Mouse (Mus musculus) left cerebral cortex, postnatal 36 days (tissue): ENCODE measurements around the gene Mfsd6l. TPM values are rescaled to one million over a fixed set of nuclear protein-coding genes. Genes with fewer than 3 reads are reported as not detected.

Source experiments
- DNase-seq, 2 experiments: peaks; one replicate each; pipeline ENCODE4 v3.0.0; 2021 to 2022; ENCODE audit warnings: low spot score in 2 of 2, mixed read lengths in 1 of 2
- intact Hi-C: fragments of 180-260 bp; cut with DNase I; formaldehyde crosslinking; loops from one replicate; pipeline ENCODE4 v1.15.1; 2025
- total RNA-seq, 2 experiments: library from RNA; stranded (reverse); gene quantifications; 2 replicates each; pipeline ENCODE4 v1.2.3; 2021

Gene Mfsd6l
- under 1 TPM in 1 of 2 experiments, not detected in 1; 0.18 TPM for total RNA-seq

DNA sequence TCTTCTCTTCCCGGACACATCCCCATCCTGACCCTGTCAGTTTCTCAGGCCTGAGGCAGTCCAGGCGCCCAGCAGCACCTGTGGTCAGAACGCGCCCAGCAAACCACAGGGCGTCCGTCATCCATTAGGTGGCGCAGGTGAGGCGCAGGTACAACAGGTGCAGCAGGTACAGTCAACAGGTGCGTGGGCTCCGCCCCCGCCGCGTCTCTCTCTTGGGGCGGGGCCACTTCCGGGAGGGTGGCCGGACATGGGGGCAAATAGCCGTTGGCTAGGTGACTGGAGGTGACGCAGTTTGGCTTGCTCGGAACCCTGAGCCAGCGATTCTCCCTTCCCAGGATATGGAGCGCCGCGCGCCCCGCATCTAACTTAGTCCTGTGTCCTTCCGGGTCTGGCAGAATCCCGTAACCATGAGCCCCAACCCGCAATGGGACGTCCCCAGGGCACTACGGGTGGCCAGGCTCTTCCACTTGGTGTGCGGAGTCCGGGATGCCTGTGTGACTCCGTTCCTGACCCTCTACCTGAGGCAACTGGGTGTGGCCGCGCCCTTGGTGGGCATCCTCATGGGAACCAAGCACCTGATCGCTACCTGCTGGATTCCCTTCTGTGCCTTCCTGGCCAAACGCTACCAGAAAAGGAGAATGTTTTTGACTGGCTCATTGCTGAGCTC is at the start of gene Mfsd6l:
Gene Mfsd6l, plus strand, starts transcription at position 269 of the 667 bp plus-strand sequence.
- no peak for DNase-seq
- intact Hi-C loops, result loop anchor here (5.0 kb wide), 1 partner anchor 69 kb away; no protein-coding TSS in a partner anchor

DNA sequence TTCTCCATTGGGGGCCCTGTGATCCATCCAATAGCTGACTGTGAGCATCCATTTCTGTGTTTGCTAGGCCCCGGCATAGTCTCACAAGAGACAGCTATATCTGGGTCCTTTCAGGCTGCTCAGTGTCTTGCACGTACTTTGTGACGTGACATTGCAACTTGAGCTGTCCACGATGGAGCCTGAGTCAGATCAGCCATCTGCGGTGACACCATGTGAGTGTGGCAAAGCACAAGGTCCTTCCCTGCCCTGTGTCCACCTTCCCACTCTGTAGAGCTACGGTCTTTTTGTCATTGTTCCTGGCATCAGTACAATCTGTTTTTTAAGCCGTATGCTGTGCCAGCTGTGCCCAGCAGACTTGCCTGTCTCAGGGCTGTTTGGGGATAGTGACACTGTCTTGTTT is 48.7 kb upstream of the Mfsd6l start:
- DNase-seq, result no peak
- intact Hi-C loops, result no loop called here

DNA sequence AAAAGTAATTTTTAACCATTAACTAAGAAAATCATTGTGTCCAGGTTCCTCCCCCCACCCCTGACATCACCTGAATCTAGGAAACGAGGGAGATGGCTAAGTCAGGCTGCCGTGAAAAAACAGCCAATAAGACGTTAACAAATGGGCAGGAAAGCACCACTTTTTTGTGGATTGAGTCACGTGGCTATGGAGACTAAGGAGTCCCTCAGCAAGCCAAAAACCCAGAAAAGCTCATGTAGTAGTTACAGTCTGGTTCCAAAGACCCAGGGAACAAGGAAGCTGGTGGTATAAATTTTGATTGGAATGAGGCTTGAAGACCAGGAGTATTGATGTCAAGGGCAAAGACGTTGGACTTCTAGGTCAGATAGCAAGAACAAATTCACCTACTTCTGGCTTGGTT is 47.4 kb upstream of the Mfsd6l start:
- intact Hi-C loops, result no loop called here
- no peak for DNase-seq

DNA sequence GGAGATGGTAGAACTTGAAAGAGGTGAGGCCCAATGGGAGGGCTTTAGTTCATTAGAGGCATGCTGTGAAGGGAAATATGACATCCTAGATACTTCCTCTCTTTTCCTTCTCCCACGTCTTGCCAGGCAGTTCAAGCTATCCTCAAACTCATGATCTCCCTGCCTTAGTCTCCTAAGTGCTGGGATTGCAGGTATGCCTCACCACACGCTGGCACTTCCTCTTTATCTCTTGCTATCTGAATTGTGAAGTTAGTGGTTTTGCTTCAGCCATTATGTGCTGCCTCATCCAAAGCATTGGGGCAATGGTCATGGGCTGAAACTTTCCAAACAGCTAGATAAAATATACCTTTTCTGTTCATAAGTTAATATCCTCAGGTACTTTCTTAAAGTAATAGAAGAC is 46.8 kb upstream of the Mfsd6l start:
- no peak for DNase-seq
- intact Hi-C loops, result no loop called here

GRCm38 (mm10) chr11:68513969-68514368 is 42.0 kb upstream of the Mfsd6l start:
- DNase-seq, result no peak
- intact Hi-C loops, result no loop called here

DNA sequence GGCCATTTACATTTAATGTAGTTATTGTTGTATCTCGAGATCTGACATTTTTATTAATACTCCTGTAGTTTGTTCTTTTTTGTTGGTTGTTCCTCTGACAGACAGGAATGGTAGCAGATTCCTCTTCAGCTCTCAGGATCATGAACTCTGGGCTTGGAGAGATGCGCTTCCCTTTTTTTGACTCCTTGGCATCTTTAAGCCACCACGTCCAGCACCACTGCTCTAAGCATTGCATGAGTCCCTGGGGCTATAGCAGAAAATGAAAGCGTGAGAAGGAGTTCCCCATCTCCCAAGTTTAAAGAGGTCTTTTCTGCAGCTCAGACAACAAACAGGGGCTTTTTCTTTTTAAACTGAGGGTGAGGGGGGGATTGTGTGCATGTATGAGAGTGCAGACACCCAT is 36.6 kb upstream of the Mfsd6l start:
- intact Hi-C loops, result no loop called here
- DNase-seq, result no peak

- intact Hi-C loops, result no loop called here
- no peak for DNase-seq
Measured at GRCm38 (mm10) chr11:68519815-68520214, 36.2 kb upstream of the Mfsd6l start.

- DNase-seq, result no peak
- intact Hi-C loops, result no loop called here
Measured at GRCm38 (mm10) chr11:68520439-68520838, 35.5 kb upstream of the Mfsd6l start.

GRCm38 (mm10) chr11:68521352-68521751 is 34.6 kb upstream of the Mfsd6l start:
- DNase-seq, result no peak
- intact Hi-C loops, result no loop called here

DNA sequence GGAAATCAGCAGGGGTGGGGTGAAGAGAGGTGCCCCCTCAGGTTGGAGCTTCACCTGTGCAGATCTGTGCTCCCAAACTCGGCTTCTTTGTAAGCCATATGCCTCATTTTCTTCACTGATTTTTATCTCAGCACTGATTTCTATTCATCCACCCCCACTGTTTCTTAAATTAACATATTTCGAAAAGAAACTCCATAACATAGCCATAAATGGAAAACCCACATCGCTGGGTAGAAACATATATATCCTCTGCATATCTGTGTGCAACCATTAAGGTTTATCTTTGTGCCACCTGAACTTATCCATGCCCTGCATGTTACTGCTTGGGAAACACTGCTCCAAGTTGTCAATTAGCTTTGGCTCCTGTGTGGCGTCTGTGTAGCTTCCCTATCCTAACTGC is 29.5 kb upstream of the Mfsd6l start:
- no peak for DNase-seq
- intact Hi-C loops, result no loop called here

- intact Hi-C loops, result no loop called here
- peak; percentile 54 to 65 for DNase-seq
Measured at GRCm38 (mm10) chr11:68531066-68531806, 24.8 kb upstream of the Mfsd6l start.

- intact Hi-C loops, result no loop called here
- DNase-seq, result no peak
Measured at GRCm38 (mm10) chr11:68531941-68532535, 23.9 kb upstream of the Mfsd6l start.

- intact Hi-C loops, result no loop called here
- no peak for DNase-seq
Measured at GRCm38 (mm10) chr11:68532773-68533172, 23.2 kb upstream of the Mfsd6l start.

DNA sequence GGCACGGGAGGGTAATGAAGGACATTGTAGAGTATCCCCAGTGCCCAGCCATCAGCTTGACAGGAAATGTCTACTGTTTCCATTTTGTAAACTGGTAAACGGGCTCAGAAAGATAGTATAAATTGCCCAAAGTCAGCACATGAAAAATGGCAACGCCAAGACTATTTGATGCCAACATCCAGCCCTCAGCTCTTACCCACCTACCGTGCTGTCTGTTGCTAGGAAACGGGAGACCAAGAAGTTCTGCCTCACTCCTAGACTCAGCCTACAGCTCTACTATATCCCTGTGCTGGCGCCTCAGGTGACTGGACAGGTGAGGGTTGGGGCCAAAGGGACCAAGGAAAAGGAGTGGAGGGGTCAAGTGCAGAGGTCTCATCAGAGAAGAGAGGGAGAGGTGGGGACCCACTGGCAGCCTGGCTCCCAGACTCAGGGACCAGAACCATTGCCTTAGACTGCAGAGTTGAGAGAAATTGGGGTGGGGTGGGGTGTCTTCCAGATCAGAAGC is 22.0 kb upstream of the Mfsd6l start:
- intact Hi-C loops, result no loop called here
- no peak for DNase-seq

- no peak for DNase-seq
- intact Hi-C loops, result loop anchor here (5.0 kb wide), 1 partner anchor 49 kb away; no protein-coding TSS in a partner anchor
Measured at GRCm38 (mm10) chr11:68536026-68536425, 20.0 kb upstream of the Mfsd6l start.

DNA sequence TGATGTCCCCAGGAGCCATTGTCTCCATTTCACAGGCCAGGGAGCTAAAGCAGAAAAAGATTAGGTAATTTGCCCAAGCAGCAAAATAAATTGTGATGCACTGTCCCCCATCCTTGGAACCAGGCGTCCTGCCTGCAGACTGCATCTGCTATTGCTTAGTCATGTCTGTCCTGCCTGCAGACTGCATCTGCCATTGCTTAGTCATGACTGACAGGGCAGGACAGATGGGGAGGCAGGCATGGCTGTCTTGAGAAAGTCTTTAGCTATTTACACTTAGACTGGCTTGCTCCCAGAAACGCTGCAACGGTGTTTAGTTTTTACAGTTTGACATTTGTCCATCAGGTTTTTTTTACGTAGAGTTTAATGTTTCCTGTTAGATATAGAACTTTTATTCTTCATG is 19.5 kb upstream of the Mfsd6l start:
- intact Hi-C loops, result loop anchor here (5.0 kb wide), 1 partner anchor 49 kb away; no protein-coding TSS in a partner anchor
- DNase-seq, result peak in 1 of 2 experiments; percentile 44

GRCm38 (mm10) chr11:68539621-68540020 is 16.4 kb upstream of the Mfsd6l start:
- intact Hi-C loops, result loop anchor here (5.0 kb wide), 1 partner anchor 52 kb away; no protein-coding TSS in a partner anchor

GRCm38 (mm10) chr11:68544554-68544953 is 11.4 kb upstream of the Mfsd6l start:
- DNase-seq, result no peak
- intact Hi-C loops, result no loop called here

More at GRCm38 (mm10) chr11:68539621-68540020, 16.4 kb upstream of the Mfsd6l start:
- peak in 1 of 2 experiments; percentile 45 for DNase-seq

GRCm38 (mm10) chr11:68545172-68545571 is 10.8 kb upstream of the Mfsd6l start:
- intact Hi-C loops, result no loop called here
- no peak for DNase-seq

- DNase-seq, result no peak
- intact Hi-C loops, result no loop called here
Measured at GRCm38 (mm10) chr11:68545682-68546222, 10.2 kb upstream of the Mfsd6l start.
